Mouse (Mus musculus) gastrocnemius, postnatal 10 days (tissue): ENCODE measurements around the gene Frmd8. TPM values are rescaled to one million over a fixed set of nuclear protein-coding genes. Genes with fewer than 3 reads are reported as not detected.
"Not testable (repeated sequence)": the region's sequence is repeated elsewhere in the genome, so short reads cannot be mapped to it uniquely, and the experiment has no call there.

Experiments
- DNase-seq: peaks from one replicate; pipeline ENCODE4 v3.0.0; 2021; ENCODE audit warnings: mixed read lengths
- total RNA-seq, 2 experiments: library from RNA; stranded (reverse); gene quantifications; 2 replicates each; pipeline ENCODE4 v1.2.3; 2021

The Frmd8 gene
- total RNA-seq, 2 experiments from 2014 or later: 7.4 to 10.3 TPM

DNA sequence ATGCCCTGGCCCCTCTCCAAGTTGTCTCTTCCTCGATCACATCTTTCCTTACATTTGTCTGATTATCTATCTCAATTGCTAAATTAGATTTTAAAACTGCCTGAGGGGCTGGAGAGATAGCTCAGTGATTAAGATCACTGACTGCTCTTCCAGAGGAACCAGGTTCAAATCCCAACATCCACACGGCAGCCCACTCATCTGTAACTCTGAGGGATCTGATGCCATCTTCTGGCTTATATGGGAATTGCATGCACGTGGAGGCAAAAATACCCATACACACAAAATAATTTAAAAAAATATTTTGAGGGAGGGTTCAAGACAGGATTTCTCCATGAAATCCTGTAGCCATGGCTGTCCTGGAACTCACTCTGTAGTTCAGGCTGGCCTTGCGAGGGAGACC is 10.8 kb upstream of the Frmd8 start:
- DNase-seq: no peak

DNA sequence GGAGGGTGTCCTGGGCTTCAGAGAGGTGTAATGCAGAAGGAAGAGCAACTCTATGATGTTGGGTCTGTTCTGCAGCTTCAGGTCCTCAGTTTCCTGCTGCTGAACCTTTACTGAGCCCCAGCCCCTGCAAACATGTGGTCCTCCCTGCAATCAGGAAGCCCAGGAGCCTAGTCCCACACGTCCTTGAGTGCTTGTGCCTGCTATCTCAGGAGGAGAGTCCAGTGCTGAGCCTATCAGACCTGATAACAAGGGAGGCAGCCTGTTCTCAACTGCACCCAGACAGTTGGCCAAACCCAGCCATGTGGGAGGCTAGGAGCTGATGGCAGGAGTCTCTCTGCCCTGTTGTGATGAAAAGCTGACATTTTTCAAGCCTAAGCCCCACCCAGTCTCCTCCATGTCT is 8.9 kb upstream of the Frmd8 start:
- no peak for DNase-seq

DNA sequence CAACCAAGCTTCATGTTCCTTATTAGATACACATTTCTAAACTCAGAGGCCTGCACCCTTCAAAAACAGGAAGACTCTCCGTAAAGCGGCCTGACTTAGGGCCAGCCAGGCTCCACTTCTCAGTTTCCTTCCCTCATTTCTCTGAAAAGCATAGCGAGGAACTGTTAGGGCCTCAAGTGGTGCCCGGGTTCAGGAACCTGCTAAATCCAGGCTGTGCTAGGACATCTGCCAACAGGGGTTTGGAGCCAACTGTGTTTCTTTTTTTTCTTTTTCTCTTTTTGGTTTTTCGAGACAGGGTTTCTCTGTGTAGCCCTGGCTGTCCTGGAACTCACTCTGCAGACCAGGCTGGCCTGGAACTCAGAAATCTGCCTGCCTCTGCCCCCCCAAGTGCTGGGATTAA is 7.0 kb upstream of the Frmd8 start:
- not testable (repeated sequence) for DNase-seq

DNA sequence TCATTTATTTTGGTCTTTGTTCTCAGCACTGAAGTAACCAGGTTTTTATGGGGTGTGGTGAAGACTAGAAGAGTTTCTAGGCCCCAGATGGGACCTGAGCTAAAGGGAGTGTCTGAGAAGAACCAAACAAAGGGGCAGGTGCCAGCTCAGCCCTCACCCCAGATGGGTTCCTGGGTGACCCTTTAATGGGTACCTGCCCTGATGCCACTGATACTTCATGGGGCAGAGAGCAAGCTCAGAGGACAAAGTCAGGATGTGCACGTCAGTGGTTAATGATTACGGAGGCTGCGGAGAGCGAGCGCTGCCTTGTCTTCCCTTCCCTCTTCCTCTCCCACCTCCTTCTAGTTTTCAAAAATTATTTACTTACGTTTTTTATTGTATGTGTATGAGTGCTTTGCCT is 6.1 kb upstream of the Frmd8 start:
- DNase-seq: no peak

DNA sequence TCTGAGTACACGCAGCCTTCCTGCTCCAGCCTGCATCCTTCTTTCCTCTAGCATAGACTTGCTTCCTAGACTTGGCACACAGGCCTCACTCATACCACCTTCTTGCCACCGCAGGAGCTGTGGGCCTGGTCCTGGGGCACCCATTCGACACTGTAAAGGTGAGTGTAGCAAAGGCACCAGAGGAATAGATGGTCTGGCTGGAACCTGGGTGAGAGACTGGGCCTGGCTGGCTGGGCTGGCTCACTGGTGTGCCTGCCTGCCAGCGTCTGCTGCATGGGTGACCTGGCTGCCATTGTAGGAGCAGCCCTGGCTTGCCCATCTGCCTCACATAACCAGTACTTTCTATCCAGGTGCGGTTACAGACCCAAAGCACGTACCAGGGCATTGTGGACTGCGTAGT is 4.7 kb upstream of the Frmd8 start:
- no peak for DNase-seq

DNA sequence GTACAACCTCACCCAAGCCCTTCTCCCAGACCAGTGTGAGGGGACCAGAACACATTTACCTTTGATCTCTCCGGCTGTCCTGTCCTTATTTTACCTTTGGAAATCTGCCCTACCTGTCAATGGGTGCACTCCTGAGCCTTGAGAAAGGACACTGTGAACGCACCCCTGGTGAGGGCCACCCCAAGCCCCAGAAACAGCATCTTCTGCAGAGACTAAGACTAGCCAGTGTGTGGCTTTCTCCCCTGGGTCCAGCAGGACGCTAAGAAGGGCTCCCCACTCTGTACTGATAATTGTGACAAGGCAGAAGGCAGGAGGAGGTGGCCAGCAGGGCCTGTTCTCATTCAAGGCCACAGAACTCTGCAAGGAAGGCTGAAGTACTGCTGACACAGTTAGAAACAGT is 3.8 kb upstream of the Frmd8 start:
- DNase-seq: no peak

DNA sequence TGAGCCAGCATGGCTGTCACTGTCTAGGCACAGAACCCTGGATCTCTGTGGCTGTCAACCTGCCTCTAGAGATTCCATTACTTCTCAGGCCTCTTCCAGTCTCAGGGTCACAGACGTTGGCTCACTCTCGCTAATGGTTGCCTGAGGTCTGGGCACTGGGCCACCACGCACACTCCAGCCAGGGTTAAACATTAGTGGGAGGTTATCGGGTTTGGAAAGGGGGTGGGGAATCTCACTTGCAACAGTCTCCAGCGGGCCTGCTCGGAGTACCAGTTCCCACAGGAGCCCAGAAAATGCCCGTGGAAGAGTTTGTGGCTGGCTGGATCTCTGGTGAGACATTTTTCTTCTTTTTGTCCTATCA is 3.3 kb upstream of the Frmd8 start:
- no peak for DNase-seq

DNA sequence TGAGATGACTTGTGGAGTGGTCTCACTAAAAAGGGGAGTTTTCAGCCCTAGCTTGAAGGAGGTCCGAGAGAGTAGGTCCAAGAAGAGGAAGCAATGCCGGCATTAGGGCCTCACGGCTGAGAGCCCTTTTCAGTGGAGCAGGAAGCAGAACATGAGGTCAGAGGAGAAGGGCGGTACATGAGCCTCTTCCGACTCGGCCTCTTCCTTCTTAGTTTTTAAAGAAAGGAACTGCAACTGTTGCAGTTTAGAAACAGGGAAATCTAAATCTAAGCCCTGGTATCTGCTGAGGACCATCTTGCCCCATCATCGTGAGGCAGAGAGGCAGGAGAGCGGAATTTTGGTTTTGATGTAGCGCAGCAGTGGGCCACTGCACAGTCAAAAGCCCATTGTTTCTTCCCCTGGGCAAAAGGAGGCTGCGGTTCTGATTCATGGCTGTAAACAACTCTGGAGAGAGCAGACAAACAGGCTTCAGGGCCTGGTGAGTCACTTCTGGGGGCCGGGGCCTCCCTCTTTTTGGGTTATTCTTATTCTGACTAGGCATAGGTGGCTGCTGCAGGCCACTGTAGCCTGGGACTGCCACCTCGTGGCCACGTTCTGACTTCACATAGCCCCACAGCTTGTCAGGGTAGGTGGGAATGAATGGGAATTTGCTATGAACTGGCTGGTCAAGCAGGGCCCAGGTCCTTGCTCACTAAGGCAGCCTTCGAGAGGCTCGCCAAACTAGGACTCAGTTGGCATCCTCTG is 2.7 kb upstream of the Frmd8 start, which contains the start of gene Slc25a45:
Slc25a45 (plus strand) TSS at position 191 of the 744 bp plus-strand sequence.
- DNase-seq: peak; percentile 69

DNA sequence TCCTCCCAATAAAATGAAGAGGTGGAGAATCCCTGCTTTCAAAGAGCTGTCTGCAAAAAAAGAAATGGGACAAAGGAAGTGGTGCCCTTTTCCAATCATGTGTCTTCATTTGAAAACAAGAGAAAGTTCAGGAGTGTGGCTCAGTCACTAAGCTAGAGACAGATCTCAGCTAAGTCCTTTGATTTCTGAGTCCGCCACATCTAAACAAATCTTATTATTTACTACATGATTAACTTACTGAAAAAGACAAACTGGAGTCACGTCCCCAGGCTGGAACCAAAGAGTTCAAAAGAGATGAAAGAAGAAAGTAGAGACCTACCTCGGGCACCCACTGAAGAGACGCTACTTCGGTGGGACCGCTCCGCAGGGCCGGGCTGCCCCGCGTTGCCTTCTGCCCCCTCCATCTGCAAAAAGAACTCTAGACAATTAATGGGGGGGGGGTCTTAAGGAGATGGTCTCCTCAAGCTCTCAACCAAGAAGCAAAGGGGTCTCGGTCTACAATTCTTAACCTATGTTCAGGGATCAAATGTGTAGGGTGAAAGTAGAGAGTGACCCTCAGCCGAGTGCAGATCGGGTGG is 594 bp downstream of the Frmd8 start:
- no peak for DNase-seq

DNA sequence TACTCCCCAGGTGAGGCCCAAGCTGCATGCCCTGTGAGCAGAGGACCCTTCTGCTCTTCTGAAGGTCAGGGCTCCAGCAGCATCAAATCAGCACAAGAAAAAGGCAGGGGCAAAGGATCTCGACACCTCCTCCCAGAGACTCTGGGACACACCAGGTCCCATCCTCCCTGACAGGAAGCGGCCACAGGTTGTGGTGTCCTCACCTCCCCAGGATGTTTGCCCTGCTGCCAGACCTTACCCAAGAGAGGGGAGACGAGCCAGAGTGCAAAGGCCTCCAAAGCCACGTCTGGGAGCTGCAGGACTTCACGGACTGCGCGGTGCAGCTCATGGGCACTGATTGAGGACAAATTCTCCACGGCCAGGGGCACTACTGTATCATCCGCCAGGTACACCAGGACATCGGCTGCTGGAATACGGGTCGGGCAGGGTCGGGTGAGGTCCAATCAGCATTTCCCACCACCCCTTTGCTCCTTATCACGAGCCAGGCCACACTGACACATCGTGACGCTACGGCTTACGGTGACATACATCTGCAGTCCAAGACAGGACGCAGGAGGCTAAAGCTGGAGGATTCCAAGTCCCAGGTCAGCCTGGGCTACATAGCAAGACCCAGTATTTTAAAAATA is 2.0 kb downstream of the Frmd8 start:
- no peak for DNase-seq

DNA sequence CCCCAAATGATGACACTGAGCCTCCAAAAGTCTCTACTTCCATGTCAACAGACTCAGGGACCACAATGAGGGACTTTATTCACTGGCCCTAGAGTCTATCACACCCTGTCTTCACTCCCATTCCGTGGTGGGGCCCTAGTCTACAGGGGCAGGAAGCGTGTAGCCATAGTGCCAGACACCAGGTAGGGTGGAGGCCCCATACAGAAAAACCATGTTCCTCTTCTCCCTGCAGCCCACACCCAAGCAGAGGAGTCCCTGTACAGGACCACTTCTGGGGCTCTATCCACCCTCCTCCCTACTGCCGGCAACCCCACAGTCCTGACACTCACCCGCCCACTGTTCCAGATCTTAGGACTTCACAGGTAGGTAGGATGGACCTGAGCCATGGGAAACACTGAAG is 2.5 kb downstream of the Frmd8 start:
- DNase-seq: no peak

DNA sequence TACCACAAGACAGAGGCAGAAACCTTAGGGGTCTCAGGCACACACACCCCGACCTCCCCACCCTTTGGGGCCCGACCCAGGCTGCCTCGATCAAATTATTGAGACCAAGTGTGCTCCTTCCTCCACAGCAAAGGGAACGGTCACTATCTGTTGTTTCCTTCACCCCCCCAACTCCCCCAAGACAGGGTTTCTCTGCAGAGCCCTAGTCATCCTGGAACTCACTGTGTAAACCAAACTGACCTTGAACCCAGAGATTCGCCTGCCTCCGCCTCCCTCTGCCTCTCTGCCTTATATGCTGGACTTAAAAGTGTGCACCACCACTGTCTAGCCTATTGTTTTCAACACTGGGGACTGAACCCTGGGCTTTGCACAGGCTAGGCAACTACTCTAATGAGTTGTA is 3.4 kb downstream of the Frmd8 start:
- no peak for DNase-seq

DNA sequence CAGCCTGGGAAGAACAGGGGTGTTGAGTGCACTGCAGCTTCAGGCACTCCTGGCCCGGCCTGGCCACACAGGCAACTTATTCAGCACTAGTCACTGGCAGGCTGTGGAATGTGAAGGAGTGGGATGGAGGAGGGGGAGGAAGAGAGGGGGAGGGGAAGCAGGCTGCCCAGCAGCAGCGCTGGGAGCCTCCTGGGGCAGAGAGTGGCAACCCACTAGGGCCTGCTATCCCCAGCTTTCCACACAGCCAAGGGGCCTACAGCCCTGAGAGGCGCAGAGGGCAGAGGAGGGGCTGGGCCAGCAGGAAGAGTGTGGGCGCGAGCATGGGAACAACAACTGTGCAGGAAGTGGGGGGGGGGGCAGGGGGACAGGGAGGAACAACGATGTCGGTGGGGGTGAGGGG is 3.8 kb downstream of the Frmd8 start:
- no peak for DNase-seq

DNA sequence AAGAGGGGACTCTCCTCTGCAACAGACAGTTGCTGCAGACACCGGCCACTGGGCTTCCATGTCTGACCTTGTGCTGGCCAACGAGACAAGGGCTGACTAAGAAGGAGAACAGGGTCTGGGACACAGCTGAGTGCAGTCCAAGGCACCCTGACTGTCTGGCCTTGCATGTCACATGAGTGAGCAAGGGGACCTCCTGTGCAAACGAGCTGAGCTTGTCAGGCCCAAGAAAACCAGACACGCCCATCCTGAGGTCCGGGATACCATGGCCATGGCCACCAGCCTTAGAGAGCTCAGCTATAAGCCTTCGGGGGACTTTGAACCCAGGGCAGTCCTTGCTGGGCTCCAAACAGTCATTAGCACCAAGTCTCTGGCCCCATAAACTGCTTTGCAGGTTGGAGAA is 7.0 kb downstream of the Frmd8 start:
- no peak for DNase-seq

DNA sequence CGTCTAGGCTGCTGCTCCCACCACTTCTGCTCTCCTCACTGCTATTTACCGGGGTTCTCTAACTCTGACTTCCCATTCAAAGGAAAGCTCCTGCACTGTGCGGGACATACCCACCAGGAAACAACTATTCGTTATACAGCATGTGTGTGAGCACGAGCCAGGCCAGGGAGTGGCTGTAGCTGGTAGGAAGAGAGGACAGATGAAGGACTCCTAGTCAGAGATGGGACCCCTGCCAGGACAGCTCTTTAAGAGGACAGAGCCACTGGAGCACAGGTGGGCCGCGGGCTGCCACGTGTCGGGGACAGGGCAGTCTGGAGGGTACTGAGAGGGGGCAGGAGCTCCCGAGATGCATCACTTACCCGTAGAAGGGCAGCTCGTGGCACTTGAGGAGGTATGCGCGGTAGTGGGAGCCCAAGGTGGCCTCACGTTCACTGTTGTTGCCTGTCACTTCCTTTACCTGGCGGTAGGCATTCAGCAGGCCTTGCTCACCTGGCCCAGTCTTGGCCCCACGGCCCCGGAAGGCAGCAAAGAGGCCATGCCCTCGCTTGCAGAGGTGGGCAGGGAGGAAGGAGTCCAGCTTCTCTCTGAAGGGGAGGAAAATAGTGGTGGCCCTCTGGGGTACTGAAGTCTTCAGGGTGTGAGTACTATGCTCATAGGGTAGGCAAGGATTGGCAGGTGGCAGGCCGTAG is 10.2 kb downstream of the Frmd8 start:
- DNase-seq: no peak

DNA sequence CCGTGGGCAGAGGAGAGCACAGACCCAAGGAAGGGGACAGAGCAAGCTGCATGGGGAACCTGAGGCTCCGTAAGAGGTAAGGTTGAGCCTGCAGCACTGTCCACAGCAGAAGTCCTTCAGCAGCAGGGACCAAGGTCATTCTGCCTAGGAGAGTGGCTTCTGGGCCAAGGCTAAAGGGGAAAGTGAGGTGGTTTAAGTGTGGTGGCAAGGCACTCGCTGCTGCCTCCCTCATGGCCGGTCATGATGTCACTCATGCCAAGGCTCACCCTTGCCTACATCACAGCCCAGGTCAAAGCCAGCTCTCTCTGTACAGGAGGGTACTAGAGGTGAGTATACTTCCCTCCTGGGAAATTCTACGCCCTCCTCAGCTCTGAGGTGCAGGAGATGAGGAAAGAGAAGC is 11.3 kb downstream of the Frmd8 start:
- no peak for DNase-seq

DNA sequence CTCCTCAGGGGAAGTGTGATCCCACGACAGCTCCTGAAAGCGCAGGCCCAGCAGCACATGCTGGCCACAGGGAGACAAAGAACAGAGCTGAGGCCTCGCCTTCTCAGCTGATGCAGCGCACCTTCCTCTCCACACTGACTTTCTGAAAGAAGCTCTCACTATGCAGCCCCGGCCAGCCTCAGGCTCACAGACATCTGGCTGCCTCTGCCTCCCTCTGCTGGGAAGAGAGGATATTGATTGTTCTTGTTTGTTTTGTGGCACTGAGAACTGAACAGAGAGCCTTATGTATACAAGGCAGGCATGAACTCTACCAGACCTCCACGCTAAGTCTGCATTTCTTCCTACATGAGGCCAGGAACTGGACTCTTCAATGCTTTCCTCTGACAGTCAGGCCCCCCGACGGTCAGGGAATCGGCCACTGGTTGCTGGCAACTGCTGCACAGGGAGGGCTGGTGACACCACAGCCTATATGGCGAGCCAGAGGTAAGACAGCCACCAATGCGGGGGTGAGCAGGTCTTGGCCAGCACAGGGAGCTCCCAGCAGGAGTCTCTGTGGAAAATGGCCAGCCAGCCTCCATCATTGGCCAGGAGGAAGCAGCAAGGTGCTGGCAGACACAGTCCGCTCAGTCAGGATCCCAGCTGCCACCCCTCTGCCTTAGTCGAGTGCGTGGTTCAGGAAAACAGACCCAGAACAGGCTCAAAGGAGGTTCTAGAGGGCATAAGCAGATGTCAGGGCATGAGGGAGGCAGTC is 12.6 kb downstream of the Frmd8 start:
- DNase-seq: no peak

DNA sequence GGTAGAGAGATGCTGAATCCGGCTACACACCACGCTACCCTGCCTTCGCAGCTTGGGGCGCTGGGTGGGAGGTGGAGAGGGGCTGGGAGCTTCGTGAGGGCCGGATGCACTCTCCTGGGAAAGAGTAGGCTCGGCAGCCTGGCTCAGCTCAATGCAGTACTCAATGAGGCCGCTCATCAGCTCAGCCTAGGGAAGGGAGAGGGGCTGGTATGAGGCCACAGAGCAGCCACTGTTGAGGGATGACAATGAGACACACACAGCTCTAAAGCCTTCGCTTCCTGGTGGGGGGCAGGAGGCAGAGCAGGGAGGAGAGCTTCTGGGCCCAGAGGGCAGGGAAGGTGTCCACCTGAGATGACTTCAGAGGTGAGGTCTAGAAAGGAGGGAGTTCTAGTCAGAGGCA is 18.5 kb downstream of the Frmd8 start:
- no peak for DNase-seq

DNA sequence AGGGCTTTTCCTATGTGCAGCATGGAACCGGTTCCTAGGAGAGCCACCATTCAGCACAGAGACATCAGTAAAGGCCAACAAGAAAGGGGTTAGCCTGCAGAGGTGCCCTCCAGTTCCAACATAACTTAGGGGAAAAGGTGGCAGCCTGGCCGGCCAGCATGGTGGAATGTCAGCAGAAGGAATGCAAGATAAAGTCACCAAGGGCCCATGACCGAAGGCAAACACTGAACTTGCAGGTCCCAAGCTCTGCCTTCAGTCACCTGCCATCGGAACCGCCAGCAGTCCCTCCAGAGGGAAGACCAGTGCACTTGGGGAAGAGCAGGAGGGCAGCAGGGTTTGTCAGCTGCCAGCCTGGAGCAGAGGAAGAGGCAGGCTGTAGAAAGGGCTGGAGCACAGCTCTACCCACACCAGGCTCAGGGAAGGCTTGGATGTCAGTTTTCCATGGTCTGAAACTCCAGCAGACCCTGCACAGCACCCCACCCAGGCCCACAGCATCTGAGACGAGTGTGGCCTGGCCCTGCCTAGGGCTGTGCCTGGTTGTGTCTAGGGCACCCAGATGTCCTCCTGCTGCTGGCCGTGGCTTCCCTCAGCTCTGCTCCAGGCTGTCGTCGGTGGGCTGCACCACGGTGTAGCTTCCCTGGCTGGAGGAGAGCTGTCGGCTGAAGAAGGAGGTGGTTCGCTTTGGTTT is 22.9 kb downstream of the Frmd8 start:
- no peak for DNase-seq

DNA sequence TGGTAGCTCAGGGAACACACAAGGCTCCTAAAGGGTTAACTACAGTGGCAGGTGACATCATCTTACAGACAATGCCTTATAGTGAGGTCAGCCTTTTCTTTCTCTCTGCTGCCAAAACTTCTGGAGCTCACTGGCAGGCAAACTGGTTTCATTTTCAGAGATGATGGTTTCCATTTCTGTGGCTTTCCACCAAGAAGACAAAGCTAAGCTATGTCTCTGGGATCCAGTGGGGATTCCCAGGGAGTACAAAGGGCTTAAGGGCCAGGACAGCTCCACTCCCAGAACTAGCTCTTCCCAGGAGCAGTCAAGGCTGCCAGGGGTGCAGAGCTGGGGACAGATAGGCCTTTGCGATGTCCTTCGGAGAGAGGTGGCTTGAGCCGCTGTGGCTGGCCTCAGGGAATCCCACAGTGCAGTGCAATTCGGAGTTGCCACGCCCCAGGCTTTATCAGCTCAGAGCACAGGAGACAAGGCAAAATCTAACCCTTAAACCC is 23.5 kb downstream of the Frmd8 start:
- no peak for DNase-seq

DNA sequence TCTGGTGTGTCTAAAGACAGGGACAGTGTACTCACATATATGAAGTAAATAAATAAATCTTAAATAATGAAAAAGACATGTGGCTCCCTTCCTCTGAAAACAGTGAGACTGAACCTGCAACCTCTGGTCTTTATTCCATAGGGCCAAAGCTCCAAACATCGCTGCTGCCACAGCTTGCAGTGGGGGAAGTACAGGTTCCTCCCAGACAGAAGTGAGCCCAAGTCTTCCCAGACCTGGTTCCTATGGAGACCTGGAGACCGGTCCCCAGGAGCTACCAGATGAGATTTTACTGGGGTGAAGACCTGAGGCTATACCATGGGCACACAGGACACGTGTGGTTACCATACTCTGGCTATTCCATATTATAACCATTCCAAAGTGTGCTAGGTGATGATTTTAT is 24.2 kb downstream of the Frmd8 start:
- no peak for DNase-seq
